Mouse (Mus musculus) CH12.LX (cell line): ENCODE data around the gene B3galt1. TPM values are rescaled to one million over a fixed set of nuclear protein-coding genes. Genes with fewer than 3 reads are reported as not detected.

Source experiments
- DNase-seq: peaks from one replicate; pipeline ENCODE4 v3.0.0-alpha.2; 2013; ENCODE audit errors: extremely low read depth
- H3K27ac ChIP-seq: 2 replicates; pipeline ENCODE4 v1.5.1; 2012; ENCODE audit warnings: low read depth, mild to moderate bottlenecking, control low read depth, moderate library complexity; ENCODE audit not compliant: insufficient read depth
- H3K27me3 ChIP-seq: replicated peaks from 2 replicates; pipeline ENCODE3; 2012; ENCODE audit warnings: inconsistent platforms
- H3K36me3 ChIP-seq, 2 experiments: replicated peaks in 1 of 2; 2 replicates each; pipeline versions ENCODE3 to v1.6.1; 2012; ENCODE audit warnings: inconsistent platforms in 1 of 2, low read length in 1 of 2, mild to moderate bottlenecking in 1 of 2, mixed read lengths in 1 of 2, moderate library complexity in 1 of 2; ENCODE audit not compliant: control insufficient read depth in 1 of 2, insufficient read depth in 1 of 2
- H3K4me1 ChIP-seq, 2 experiments: 2 replicates each; pipeline ENCODE4 v1.6.1; 2012; ENCODE audit warnings: inconsistent platforms in 1 of 2, moderate library complexity in 1 of 2; ENCODE audit not compliant: insufficient read depth in 2 of 2, control insufficient read depth in 1 of 2
- H3K4me2 ChIP-seq: 2 replicates; pipeline ENCODE4 v1.6.1; 2012; ENCODE audit warnings: low read depth, mild to moderate bottlenecking, control low read depth; ENCODE audit not compliant: poor library complexity, insufficient read depth, severe bottlenecking
- H3K4me3 ChIP-seq, 3 experiments: fragments of 150-350 bp in 1 of 3; sonication (generic) in 1 of 3; replicated peaks in 1 of 3; 2 replicates each; pipeline versions ENCODE3 to v1.5.1; 2011 to 2012; ENCODE audit warnings: low read depth in 2 of 3, low read length in 2 of 3, mild to moderate bottlenecking in 2 of 3, moderate library complexity in 2 of 3, control low read depth in 1 of 3, improper control_type of control experiment in 1 of 3, inconsistent platforms in 1 of 3, mixed read lengths in 1 of 3; ENCODE audit not compliant: poor library complexity in 1 of 3
- H3K79me2 ChIP-seq: replicated peaks from 2 replicates; pipeline ENCODE4 v1.6.1; 2012; ENCODE audit warnings: mild to moderate bottlenecking, moderate library complexity; ENCODE audit not compliant: control insufficient read depth, poor library complexity, insufficient read depth, severe bottlenecking; ENCODE audit errors: extremely low read depth
- H3K9ac ChIP-seq: 2 replicates; pipeline ENCODE4 v1.6.1; 2012; ENCODE audit warnings: low read depth, mild to moderate bottlenecking, control low read depth, moderate library complexity; ENCODE audit not compliant: insufficient read depth
- H3K9me3 ChIP-seq: replicated peaks from 2 replicates; pipeline ENCODE3; 2012; ENCODE audit warnings: low read length, inconsistent platforms, mixed read lengths
- CHD1 ChIP-seq: IDR thresholded peaks from 2 replicates; pipeline ENCODE4 v1.6.1; 2012; ENCODE audit warnings: low read depth, low read length, improper control_type of control experiment, inconsistent platforms
- HCFC1 ChIP-seq: IDR thresholded peaks from 2 replicates; pipeline ENCODE4 v1.6.1; 2012; ENCODE audit warnings: low read depth, mild to moderate bottlenecking, inconsistent platforms, low read length, improper control_type of control experiment
- JUN ChIP-seq: IDR thresholded peaks from 2 replicates; pipeline ENCODE4 v1.6.1; 2011; ENCODE audit warnings: low read depth, mild to moderate bottlenecking, low read length, improper control_type of control experiment, moderate library complexity; ENCODE audit not compliant: insufficient read depth
- JUND ChIP-seq: conservative IDR thresholded peaks from 2 replicates; pipeline ENCODE4 v1.6.1; 2011; ENCODE audit warnings: low read depth, low read length, improper control_type of control experiment
- KAT2A ChIP-seq: IDR thresholded peaks from 2 replicates; pipeline ENCODE4 v1.6.1; 2012; ENCODE audit warnings: low read length, improper control_type of control experiment, inconsistent platforms; ENCODE audit not compliant: insufficient replicate concordance
- MAFK ChIP-seq: IDR thresholded peaks from 2 replicates; pipeline ENCODE4 v1.6.1; 2011; ENCODE audit warnings: low read length, improper control_type of control experiment; ENCODE audit not compliant: insufficient replicate concordance
- MAZ ChIP-seq: IDR thresholded peaks from 2 replicates; pipeline ENCODE4 v1.6.1; 2012; ENCODE audit warnings: low read depth, mild to moderate bottlenecking, inconsistent platforms, low read length, improper control_type of control experiment, moderate library complexity
- MEF2A ChIP-seq: IDR thresholded peaks from 2 replicates; pipeline ENCODE4 v1.6.1; 2014; ENCODE audit warnings: low read depth, mild to moderate bottlenecking, inconsistent platforms, low read length, improper control_type of control experiment, borderline replicate concordance
- MXI1 ChIP-seq: IDR thresholded peaks from 2 replicates; pipeline ENCODE4 v1.6.1; 2011; ENCODE audit warnings: mild to moderate bottlenecking, low read depth, low read length, improper control_type of control experiment
- NELFE ChIP-seq: IDR thresholded peaks from 2 replicates; pipeline ENCODE4 v1.6.1; 2011; ENCODE audit warnings: low read depth, low read length, improper control_type of control experiment
- NRF1 ChIP-seq: IDR thresholded peaks from 2 replicates; pipeline ENCODE4 v1.6.1; 2014; ENCODE audit warnings: low read depth, mild to moderate bottlenecking, inconsistent platforms, low read length, improper control_type of control experiment, moderate library complexity
- POLR2A ChIP-seq: IDR thresholded peaks from 2 replicates; pipeline ENCODE4 v1.6.1; 2011; ENCODE audit warnings: low read depth, mild to moderate bottlenecking, improper control_type of control experiment, low read length
- POLR2AphosphoS2 ChIP-seq: IDR thresholded peaks from 2 replicates; pipeline ENCODE4 v1.6.1; 2011; ENCODE audit warnings: low read depth, low read length, improper control_type of control experiment
- RAD21 ChIP-seq: IDR thresholded peaks from 2 replicates; pipeline ENCODE4 v1.6.1; 2011; ENCODE audit warnings: low read depth, mild to moderate bottlenecking, low read length, improper control_type of control experiment, moderate library complexity
- RCOR1 ChIP-seq: conservative IDR thresholded peaks from 2 replicates; pipeline ENCODE4 v1.6.1; 2012; ENCODE audit warnings: low read depth, mild to moderate bottlenecking, inconsistent platforms, low read length, improper control_type of control experiment
- SIN3A ChIP-seq: IDR thresholded peaks from 2 replicates; pipeline ENCODE4 v1.6.1; 2012; ENCODE audit warnings: low read length, improper control_type of control experiment, inconsistent platforms
- USF2 ChIP-seq: conservative IDR thresholded peaks from 2 replicates; pipeline ENCODE4 v1.6.1; 2011; ENCODE audit warnings: low read depth, low read length, improper control_type of control experiment
- ZC3H11A ChIP-seq: IDR thresholded peaks from 2 replicates; pipeline ENCODE4 v1.6.1; 2012; ENCODE audit warnings: low read depth, mild to moderate bottlenecking, inconsistent platforms, low read length, improper control_type of control experiment
- ZKSCAN1 ChIP-seq: IDR thresholded peaks from 2 replicates; pipeline ENCODE4 v1.6.1; 2012; ENCODE audit warnings: low read depth, inconsistent platforms, low read length, improper control_type of control experiment, borderline replicate concordance
- ZMIZ1 ChIP-seq: IDR thresholded peaks from 2 replicates; pipeline ENCODE4 v1.6.1; 2012; ENCODE audit warnings: low read depth, mild to moderate bottlenecking, inconsistent platforms, low read length, improper control_type of control experiment
- dilution Hi-C: fragments of 300-500 bp; cut with MboI; formaldehyde crosslinking; loops from 2 replicates; pipeline ENCODE4 v1.14.3; 2020; ENCODE audit warnings: low sequenced_read_pairs; ENCODE audit not compliant: extremely low pct_unique_long_range_greater_than_20kb, extremely low pct_ligation_motif_present
- in situ Hi-C: fragments of 300-500 bp; cut with MboI; formaldehyde crosslinking; loops from 3 replicates; pipeline ENCODE4 v1.14.3; 2019; ENCODE audit warnings: low sequenced_read_pairs, low pct_ligation_motif_present, low pct_unique_long_range_greater_than_20kb, mixed read lengths
- polyA plus RNA-seq: library from polyadenylated mRNA; unstranded; fragments of >175 nt; gene quantifications from 2 replicates; pipeline ENCODE4 v1.2.1, GENCODE M21; 2012; ENCODE audit warnings: low read depth; ENCODE audit not compliant: insufficient read length
- total RNA-seq, 2 experiments: library from RNA; depleted of rRNA; stranded (reverse); fragments of 300-350 nt in 1 of 2; fragments of >200 nt in 1 of 2; gene quantifications; 2 replicates each; pipeline ENCODE4 v1.2.3; 2012 to 2014

The B3galt1 gene
- total and polyA plus RNA-seq, 3 experiments = not detected

DNA sequence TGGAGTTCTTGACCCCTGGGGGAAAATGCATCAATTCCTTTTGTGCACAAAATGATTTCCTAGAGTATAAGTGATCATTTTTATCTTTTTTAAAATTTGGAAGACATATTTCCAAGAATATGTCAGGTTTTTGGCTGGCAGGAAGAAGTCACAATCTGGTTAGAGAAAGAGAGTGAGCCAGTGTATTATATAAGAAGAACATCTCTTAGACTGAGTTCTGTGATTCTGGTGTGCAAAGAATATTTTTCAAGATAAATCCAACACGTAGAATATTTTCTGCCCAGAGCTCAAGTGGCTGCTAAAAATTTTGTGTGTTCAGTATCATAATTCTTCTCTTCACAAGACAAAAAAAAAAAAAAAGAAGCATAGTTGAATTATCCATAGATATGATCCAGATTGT is 92.4 kb downstream of the B3galt1 start:
- H3K4me2 ChIP-seq = no peak overlapping the region
- H3K36me3 ChIP-seq = no peaks in the 10 kb centered on the region
- no peak overlapping the region for H3K4me3 ChIP-seq
- H3K79me2 ChIP-seq = no peaks in the 10 kb centered on the region
- no peak overlapping the region for H3K27ac ChIP-seq
- no peak overlapping the region for H3K9ac ChIP-seq
- TF ChIP-seq USF2 (no peak), NELFE (no peak), KAT2A (no peak), POLR2A (no peak), NRF1 (no peak), MAFK (no peak), JUND (no peak), MAZ (no peak), ZKSCAN1 (no peak), RCOR1 (no peak), CHD1 (no peak)
- no peak for DNase-seq
- H3K27me3 ChIP-seq = no peaks in the 10 kb centered on the region
- dilution Hi-C loops (no loop called here), in situ Hi-C loops (no loop called here)
- H3K9me3 ChIP-seq = peaks cover 30% of the 10 kb centered on the region
- H3K4me1 ChIP-seq = no peaks in the 10 kb centered on the region

- in situ Hi-C loops (no loop called here), dilution Hi-C loops (no loop called here)
- Histone ChIP-seq H3K36me3 (no peaks in the 10 kb centered on the region), H3K4me3 (no peak overlapping the region), H3K4me2 (no peak overlapping the region), H3K9ac (no peak overlapping the region), H3K4me1 (no peaks in the 10 kb centered on the region), H3K9me3 (peaks cover 13% of the 10 kb centered on the region), H3K27ac (no peak overlapping the region), H3K27me3 (no peaks in the 10 kb centered on the region), H3K79me2 (no peaks in the 10 kb centered on the region)
- no peak for DNase-seq
- no peak for TF ChIP-seq JUND
- no peak for TF ChIP-seq MEF2A
- TF ChIP-seq SIN3A = no peak
- no peak for TF ChIP-seq NRF1
- TF ChIP-seq MXI1 = no peak
- TF ChIP-seq USF2 = no peak
- TF ChIP-seq JUN = no peak
- TF ChIP-seq CHD1 = no peak
- no peak for TF ChIP-seq ZMIZ1
- TF ChIP-seq ZC3H11A = no peak
- TF ChIP-seq HCFC1 = no peak
- no peak for TF ChIP-seq RAD21
- no peak for TF ChIP-seq POLR2AphosphoS2
Measured at GRCm38 (mm10) chr2:67671721-67672120, 106.0 kb downstream of the B3galt1 start.
